Mouse (Mus musculus) kidney, adult 11 months (tissue): ENCODE results near the gene Isg20l2.

Source experiments
- DNase-seq: peaks from one replicate; pipeline ENCODE4 v3.0.0; 2022

Gene Isg20l2

DNA sequence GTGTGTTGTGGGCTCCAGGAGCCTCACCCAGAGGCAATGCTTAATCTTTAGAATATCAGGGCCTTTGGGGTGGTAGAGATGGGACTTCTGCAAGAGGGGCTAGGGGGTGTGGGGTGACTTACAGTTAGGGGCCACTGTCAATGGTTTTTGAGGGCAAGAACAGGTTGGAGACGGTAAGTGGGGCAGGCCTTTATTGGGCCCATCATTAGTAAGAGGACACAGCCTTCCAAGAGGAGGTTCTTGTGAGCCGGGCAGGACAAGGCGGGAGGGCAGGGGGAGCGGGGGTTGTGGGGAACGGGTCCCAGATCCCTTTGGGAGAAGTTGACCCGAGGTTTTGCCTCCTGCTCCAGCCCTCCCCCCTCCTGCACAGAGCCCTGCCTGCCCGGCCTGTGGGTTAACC is 16.6 kb upstream of the Isg20l2 start:
- DNase-seq: no peak

DNA sequence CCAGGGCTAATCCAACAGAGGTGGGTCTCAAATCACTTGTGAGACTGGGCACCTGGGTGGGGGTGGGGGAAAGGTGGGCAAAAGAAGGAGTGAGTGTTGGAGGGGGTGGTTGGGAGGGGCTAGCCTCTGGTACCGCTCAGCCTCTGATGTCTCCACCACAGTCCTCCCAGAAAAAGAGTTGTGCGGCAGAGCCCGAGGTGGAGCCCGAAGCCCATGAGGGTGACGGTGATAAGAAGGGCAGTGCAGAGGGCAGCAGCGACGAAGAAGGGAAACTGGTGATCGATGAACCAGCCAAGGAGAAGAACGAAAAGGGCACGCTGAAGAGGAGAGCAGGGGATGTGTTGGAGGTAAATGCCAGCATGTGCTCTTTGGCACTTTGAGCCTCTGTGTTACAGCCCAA is 16.2 kb upstream of the Isg20l2 start:
- no peak for DNase-seq

DNA sequence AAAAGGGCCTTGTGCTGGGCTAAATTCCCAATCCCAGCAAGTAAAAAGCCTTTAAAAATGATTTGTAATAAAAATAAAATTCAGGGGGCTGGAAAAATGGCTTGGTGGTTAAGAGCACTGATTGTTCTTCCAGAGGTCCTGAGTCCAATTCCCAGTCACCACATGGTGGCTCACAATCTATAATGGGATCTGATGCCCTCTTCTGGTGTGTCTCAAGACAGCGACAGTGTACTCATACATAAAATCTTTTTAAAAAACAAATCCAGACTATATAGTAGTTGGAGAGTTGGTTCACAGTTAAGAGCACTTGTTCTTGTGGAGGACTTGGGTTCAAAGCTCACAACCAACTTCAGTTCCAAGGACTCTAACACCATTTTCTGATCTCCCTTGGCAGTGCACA is 13.1 kb upstream of the Isg20l2 start:
- DNase-seq: no peak

DNA sequence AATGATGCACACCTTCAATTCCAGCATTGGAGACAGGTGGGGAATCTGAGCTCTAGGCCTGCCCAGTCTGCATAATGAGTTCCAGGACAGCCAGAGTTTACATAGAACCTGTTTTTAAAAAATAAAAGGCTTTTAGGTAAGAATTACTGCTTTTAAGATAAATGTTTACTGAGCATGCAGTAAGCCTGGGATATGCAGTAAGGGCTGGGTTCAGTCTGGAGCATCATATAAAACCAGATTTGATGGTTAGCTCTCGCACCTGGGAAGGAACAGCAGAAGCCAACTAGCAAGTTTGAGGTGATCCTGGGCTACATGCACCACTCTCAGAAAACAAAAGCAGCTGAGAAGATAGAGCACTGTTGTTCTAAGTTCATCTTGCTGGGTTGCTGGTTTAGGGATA is 11.6 kb upstream of the Isg20l2 start:
- no peak for DNase-seq

DNA sequence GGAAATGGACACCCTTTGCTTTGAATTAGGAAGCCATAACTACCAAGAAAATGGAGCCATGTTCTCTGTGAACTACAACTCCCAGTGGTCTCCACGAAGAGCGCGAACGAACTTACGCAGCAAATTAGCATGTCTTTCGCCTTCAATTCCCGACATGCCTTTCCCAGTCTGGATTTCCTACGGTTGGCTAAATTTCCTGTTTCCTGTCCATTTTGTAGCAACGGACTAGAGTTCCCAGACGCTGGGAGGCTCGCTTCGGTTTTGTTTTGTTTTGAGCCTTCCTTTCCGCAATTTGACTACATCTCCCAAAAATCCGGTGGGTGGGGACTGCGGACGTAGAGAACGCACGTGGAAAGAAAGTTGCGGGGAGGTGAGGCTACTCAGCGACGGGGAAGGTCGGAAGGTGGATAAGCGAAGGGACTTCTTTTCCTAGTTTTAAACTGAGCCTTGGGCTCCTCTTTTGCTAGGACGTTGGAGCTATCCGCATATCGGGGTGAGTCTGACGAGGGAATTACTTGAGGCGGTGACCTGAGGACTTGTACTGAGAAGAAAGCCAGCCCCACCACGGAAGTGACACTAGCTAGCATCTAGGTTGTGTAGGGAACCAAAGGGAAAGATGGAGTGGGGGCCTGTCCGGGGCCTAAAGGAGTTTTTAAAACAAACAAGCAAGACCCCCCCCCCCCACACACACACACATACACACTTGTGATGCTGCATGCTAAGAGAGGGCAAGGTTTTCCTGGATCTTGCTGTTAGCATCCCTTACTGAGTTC is 10.6 kb upstream of the Isg20l2 start, which contains the start of gene Mrpl24:
Gene Mrpl24, plus strand, starts transcription at position 171 of the 773 bp plus-strand sequence.
- peak; percentile 91 for DNase-seq

DNA sequence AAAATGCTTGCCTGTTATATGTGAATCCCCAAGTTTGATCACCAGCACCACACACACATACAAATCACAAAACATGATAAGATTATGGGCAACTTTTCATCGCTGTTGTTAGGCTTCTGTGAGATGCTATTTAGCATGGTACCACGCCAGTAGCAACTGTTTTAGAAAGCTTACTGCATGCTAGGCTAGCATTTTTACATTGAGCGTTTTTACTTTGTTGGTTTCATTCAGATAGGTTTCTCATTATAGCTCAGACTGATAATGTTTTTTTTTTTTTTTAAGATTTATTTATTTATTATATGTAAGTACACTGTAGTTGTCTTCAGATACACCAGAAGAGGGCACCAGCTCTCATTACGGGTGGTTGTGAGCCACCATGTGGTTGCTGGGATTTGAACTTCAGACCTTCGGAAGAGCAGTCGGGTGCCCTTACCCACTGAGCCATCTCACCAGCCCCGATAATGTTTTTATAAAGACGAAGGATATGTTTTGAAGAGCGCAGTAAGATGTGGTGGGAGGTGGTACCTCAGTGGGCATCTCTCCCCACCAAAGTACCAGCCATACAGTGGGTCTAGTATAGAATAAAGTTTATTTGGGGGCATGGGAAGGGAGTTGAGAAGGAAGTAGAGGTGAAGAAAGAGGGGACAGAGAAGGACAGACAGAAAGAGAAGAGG is 9.7 kb upstream of the Isg20l2 start:
- DNase-seq: no peak

DNA sequence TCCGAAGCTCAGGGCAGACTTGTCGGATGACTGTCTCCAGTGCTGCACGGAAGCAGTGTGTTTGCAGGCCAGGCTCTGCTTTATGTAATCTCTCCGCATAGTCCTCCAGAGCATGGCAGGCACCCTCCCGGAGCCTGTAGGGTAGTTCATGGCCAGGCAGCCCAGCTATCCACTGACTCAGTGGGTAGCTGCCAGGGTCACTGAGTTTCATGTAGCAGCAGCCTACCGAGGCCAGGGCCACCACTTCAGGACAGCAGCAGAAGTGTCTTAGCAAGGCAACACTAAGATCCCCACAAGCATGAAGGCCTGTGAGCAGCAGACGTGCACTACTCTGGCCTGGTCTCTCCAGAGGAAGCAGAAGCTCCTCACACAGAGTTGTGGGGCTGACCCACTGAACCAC is 5.1 kb upstream of the Isg20l2 start:
- no peak for DNase-seq

DNA sequence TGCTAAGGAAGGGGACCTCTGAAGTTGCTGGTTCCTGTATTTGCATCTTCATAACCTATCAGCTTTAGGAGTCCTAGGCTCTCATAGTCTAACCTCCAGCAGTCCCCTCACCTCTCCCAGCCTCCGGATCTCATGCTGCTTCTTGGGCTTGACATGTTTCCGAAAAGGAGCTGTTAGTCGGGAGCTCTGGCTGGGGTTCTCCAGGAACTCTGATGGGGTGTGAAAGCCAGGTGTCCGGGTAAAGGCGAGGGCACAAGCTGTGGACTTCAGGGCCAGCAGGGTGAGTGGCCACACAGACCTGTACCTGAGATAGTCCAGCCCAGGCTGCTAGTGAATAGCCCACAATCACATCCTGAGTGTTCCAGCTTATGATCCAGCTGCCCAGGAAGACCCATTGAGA is 2.7 kb upstream of the Isg20l2 start:
- DNase-seq: no peak

DNA sequence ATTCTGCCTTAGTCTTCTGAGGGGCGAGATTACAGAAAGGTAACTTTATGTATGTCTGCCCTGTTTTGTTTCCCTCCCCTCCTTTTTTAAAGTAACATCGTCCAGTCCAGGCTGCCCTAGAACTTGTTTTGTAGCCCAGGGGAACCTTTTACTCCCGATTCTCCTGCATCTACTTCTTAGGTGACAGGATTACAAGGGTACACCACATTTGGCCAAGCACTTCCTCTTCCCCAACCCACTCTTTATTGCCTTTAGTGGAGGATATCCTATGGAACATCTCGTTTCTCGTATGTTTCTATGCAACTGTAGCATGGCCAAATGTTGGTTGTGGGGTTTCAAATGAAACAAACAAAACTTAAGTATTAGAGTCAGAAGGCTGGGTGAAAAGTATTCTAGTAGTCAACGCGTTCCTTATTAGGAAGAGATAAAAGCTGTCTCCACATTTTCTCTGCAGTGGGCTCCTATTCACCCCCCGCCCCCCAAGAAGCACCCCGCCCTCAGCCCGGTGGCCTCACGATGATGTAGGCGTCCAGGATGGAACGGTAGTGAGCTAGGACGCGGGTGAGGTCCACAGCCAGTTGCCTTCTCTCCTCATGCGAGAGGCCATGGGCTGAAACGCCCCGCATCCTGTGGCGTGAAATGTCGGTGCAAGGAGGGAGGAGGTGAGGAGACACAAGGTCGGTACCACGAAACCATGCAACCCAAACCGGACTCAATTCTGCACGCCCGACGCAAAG is 605 bp upstream of the Isg20l2 start:
- no peak for DNase-seq

DNA sequence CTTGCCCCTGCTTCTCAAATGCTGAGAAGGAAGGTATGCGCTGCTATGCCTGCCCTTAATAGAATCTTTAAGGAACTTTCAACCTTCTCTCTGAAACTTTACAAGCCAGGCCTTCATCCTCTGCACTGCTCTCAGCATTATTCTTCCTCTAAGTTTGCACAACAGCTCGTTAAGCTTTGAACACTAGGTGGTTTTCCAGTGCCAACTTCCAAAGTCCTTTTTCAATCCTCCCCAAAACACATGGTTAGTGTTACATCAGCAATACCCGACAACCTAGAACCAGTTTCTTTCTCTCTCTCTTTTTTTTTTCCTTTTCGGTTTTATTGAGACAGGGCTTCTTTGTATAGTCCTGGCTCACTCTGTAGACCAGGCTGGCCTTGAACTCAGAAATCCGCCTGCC is 3.9 kb downstream of the Isg20l2 start:
- DNase-seq: peak; percentile 43

DNA sequence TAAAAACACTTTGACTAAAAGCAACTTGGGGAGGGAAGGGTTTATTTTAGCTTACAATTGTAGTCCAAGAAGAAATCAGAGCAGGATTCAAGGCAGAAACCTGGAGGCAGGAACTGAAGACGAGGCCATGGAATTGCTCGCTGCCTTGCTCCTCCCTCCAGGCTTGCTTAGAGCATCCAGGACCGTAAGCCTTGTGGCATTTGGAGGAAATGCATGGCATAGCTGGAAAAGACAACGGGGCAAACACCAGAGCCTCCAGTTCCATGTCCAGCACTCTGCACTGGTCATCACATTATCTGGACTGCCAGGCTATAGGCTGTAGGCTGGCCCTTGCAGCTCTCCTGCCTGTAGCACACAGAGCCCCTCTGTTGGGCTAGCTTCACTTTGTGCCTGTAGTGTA is 4.4 kb downstream of the Isg20l2 start:
- DNase-seq: no peak

DNA sequence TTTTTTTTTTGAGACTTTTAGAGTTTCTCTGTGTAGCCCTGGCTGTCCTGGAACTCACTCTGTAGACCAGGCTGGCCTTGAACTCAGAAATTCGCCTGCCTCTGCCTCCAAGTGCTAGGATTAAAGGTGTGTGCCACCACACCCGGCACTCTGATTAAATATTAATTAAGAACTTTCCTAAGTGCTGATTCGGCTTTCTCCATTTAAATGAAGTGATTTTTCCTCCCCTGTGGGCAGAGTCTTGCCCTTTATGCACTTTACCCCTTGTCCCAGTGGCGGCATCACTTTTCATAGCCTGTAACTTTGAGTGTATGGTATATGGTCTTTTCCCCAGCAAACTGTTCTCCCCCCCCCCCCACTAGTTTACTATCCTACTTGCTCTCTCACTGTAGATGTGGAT is 5.1 kb downstream of the Isg20l2 start:
- peak; percentile 39 for DNase-seq

DNA sequence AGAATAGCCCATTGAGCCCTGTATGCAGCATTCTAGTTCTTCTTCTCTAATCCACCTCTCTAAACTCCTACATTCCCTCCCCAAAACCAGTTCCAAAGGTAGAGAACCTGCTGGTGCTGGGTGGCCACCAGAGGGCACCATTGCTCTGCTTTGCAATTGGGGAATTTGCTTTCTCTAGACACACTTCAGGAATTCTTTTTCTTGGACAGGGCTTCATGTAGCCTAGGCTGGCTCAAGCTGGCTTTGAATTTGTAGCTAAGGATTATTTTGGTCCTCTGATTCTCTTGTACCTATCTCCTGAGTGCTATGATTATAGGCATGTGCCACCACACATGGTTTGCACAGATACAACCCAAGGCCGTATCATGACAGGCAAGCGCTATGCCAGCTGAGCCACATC is 5.7 kb downstream of the Isg20l2 start:
- peak; percentile 56 for DNase-seq

DNA sequence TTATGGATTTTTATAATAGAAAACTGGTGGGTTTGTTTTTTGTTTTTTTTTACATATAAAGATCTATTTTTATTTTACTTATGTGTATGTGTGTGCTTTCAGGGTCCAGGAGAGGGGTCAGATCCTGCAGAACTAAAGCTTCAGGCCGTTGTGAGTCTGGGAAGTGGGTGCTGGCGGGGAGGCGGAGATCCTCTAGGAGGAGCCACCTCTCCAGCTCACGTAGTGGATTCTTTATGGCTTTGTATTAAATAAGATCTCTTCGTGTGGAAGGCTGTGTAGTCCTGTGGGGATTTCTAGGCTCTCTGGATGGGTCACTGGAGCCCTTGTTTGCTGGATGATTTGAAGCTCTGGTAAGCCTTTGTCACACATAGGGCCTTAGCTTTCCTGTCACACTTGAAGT is 10.5 kb downstream of the Isg20l2 start:
- DNase-seq: no peak

DNA sequence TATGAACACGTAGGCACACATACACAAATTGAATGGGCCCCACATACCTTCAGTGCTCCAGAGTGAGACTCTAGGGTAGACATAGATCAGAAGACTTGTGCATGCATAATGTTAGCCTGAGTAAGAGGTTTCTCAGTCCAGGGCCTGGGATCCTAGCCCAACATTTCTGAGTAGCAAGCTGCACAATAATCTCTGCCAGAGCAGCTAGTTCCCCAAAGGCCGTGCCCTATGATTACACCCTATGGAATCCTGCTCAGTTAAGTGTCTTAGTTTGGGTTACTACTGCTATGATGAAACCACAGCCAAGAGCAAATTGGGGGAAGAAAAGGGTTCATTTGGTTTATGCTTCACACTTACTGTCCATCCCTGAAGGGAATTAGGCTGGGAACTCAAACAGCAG is 12.4 kb downstream of the Isg20l2 start:
- no peak for DNase-seq

DNA sequence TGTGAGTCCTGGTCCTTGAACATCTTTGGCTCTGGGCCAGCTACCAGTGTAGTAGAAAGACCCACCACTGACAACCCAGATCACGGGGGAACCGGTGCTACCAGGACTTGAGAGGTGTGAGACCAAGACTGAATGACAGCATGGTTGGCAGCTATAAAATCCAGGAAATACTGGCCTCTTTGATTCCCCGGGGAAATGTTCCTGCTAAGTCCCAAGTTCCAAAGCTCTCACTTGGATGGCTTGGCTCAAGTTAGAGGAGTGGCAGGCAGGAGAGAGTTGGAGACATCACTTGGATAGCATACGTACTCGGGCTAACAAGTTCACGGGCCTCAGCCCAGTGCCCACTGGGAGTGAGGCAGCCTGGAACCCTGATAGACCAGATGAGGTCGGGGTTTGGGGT is 13.5 kb downstream of the Isg20l2 start:
- no peak for DNase-seq

DNA sequence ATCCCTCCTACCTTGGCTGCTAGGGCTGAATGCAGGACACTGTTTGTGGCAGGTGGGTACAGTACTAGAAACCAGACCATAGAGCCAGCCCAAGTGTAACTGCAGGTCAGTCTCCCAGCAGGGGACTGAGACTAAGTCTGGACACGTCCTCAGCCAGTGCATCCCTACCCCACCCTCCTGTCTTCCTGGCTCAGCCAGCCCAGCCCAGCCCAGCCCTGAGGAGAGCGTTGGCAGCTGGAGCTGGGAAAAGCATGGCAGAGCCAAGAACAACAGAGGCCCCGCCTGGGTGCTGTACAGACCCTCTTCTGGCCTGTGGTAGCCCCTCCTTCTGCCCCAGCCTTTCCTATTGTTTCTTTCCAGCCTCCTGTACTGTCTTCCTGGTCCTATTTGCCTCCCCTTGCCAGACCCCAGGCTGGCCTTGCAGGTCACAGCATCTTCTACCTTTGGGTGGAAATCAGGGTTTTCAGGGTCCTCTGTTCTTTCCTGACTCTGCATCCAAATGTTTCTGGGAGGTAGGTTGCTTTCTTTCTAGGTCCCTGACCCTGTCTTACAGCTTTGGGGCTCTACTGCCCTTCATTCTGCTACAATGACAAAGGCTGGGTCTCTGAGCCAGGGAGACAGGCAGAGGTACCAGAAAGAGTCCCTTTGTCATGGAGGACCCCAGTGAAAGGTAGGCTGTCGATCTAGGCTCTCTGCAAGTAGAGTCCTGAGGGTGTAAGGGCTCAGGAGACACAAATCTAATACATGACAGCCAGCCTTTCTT is 14.9 kb downstream of the Isg20l2 start:
- DNase-seq: no peak

DNA sequence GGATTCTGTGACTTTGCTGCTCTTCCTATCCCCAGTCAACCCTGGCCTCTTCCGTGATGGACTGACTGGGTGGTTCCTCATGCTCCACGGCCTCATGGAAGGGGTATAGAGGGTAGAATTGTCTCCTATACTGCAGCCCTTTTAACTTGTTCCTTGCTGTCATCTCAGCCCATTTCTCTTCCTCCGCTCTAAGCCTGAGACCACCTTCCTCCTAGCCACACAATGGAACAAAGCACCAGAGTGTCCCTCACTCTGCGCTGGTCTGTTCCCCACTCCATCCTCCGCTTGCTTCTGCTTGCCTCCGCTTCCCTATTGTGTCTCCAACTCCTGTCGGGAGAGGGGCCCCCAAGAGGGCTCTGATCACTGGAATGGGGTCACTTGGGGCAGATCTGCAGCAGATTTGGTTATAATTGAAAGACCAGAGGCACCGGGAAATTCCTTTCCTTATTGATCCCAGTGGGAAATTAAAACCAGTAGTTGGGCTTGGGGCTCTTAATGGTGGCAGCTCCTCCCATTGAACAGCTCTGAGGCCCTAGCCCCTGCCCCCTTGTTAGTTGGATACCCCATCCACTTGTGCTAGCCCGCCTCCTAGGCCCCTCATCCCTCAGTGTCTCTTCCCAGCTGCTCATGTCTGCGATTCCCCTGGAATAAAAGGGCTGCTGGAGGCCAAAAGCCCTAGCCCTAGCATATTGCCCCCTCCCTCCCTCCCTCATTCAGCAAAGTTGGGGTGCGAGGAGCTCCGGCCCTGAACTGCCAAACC is 15.8 kb downstream of the Isg20l2 start:
- no peak for DNase-seq

DNA sequence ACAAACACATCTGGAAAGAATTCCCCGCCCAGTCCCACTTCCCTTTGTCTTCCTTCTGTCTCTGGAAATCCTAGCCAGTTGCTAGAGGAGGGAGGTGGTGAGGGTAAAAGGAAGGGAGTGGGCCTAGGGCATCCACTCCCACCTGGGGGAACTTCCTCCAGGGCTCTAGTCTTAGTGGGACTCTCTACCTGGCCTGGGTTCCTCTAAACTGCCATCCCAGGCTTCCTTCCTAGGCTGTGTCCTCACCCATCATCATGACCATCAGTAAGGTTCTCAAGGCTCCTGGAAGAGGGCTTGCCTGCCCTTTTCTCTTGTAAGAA is 16.4 kb downstream of the Isg20l2 start:
- no peak for DNase-seq

DNA sequence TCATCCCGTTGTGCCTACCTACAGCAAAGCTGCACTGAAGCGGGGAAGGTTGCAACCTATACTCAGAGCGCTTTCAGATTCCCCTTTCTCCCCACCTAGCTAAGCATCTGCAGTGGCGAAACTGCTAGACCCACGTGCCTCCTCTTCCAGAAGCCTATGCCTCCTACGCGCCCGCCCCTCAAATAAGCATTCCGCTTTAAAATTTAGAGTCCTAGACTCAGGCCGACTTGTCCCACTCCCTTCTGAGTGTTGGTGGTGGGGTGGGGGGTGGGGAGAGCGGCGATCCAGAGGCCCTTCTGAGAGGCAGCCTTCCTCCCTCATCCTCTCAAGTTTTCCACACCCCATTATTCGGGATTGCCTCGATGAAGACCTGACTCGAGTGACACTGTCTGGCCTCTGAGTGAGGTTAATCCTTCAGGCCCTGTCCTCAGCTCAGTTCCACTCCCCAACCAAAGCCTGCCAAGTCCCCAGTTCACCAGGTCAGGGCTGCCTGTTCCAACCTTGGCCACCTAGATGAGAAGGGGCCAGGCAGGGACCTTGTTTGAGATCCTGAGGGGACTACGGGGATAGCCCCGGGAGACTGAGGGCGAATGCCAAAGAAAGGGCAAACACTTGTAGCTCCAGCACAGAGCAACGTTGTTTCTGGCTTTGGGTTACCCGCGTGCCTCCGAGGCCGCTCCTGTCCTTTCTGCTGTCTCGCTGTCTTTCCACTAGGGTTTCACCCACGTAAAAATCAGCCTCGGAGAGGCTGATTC is 17.1 kb downstream of the Isg20l2 start:
- no peak for DNase-seq

DNA sequence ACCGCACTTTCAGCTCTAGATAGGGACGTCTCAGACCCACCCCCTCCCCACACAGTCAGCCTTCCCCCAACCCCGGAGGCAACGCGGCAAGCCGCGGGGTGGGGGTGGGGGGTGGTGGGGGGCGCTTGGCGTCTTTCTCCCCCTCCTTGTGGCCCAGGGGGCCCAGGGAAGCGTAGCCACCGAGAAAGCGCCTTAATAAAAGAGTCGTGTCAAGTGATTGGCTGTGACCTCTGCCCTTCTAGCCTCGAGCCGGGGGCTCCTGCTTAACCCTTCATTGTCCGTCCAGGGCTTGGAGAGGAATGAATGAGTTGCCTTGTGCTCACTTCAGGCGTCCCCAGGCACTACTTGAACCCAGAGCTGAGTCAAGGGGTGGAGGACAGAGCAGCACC is 17.7 kb downstream of the Isg20l2 start:
- DNase-seq: no peak
